Mouse (Mus musculus) kidney, postnatal 0 days (tissue): ENCODE results near the gene Slc35g1. TPM values are rescaled to one million over a fixed set of nuclear protein-coding genes. Genes with fewer than 3 reads are reported as not detected.

Experiments
- ATAC-seq: fragments of 200-750 bp; cut with Nextera tagmentation; replicated peaks from 2 replicates; pipeline ENCODE4 v1.8.0; 2017; ENCODE audit warnings: low read depth, moderate number of reproducible peaks, moderate TSS enrichment, moderate library complexity; ENCODE audit not compliant: low FRiP score
- DNase-seq: peaks from one replicate; pipeline ENCODE4 v3.0.0-alpha.2; 2016; ENCODE audit warnings: low spot score
- H3K27ac ChIP-seq: fragments of 300-500 bp; sonication (generic); 2 replicates; pipeline ENCODE4 v1.5.1; 2014; ENCODE audit warnings: mild to moderate bottlenecking
- H3K27me3 ChIP-seq: fragments of 300-500 bp; sonication (generic); 2 replicates; pipeline ENCODE4 v1.6.1; 2014; ENCODE audit warnings: low read length, mixed read lengths; ENCODE audit not compliant: insufficient read depth
- H3K36me3 ChIP-seq: fragments of 300-500 bp; sonication (generic); 2 replicates; pipeline ENCODE4 v1.6.1; 2014; ENCODE audit warnings: low read length, mixed read lengths; ENCODE audit not compliant: insufficient read depth
- H3K4me1 ChIP-seq: fragments of 300-500 bp; sonication (generic); replicated peaks from 2 replicates; pipeline ENCODE4 v1.6.1; 2014; ENCODE audit warnings: antibody characterized with exemption, low read length, mixed read lengths; ENCODE audit not compliant: insufficient read depth
- H3K4me2 ChIP-seq: fragments of 300-500 bp; sonication (generic); 2 replicates; pipeline ENCODE4 v1.6.1; 2014; ENCODE audit warnings: mild to moderate bottlenecking, low read length, moderate library complexity, mixed read lengths
- H3K4me3 ChIP-seq: fragments of 300-500 bp; sonication (generic); replicated peaks from 2 replicates; pipeline ENCODE4 v1.5.1; 2014; ENCODE audit warnings: low read depth, low read length
- H3K9ac ChIP-seq: fragments of 300-500 bp; sonication (generic); 2 replicates; pipeline ENCODE4 v1.6.1; 2014; ENCODE audit warnings: low read depth, low read length
- H3K9me3 ChIP-seq: fragments of 300-500 bp; sonication (generic); replicated peaks from 2 replicates; pipeline ENCODE4 v1.6.1; 2016; ENCODE audit warnings: low read length, inconsistent platforms, mixed read lengths
- CTCF ChIP-seq: IDR thresholded peaks from 2 replicates; pipeline ENCODE4 v1.5.1; 2016; ENCODE audit warnings: antibody characterized with exemption, low read depth, mild to moderate bottlenecking, moderate library complexity
- WGBS: fragments of 180-500 bp; shearing (Covaris S2); extraction: QIAGEN DNeasy Blood & Tissue Kit; methylation state at CpG from one replicate; pipeline ENCODE4 v1.1.7; 2014; 5-methylcytosine and 5-hydroxymethylcytosine counted together
- polyA plus RNA-seq: library from polyadenylated mRNA; unstranded; fragments of >200 nt; fragmentation: Nextera tagmentation; extraction: Ambion mirVana; gene quantifications from 2 replicates; pipeline ENCODE4 v1.2.1, GENCODE M21; 2015

Slc35g1 gene
- polyA plus RNA-seq, 1 experiment from 2014 or later, result 8.7 TPM

DNA sequence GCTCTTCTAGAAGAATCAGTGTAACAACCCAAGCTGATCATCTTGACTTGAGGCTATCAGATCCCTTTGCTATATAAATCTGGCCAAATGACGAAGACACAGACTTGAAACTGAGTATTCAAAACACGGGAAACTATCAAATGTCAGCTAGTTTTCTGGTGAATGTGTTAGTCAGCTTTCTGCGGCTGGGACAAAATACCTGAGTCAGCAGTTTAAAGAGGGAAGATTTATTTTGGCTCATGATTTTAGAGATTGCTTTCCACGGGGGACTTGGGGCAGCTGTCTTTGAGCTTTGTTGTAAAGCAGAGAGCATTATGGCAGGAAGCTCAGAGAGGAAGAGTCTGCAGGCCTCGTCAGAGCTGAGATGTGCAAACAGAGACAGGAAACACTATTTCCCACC is 50.0 kb downstream of the Slc35g1 start:
- H3K9me3 ChIP-seq, result no peaks in the 10 kb centered on the region
- no peak for TF ChIP-seq CTCF
- no peak overlapping the region for H3K4me3 ChIP-seq
- no peaks in the 10 kb centered on the region for H3K36me3 ChIP-seq
- no peak overlapping the region for H3K4me2 ChIP-seq
- no peak for DNase-seq
- 30% methylated on average over 5 of the region's 5 CpGs for WGBS
- H3K4me1 ChIP-seq, result no peaks in the 10 kb centered on the region
- no peak overlapping the region for H3K9ac ChIP-seq
- ATAC-seq, result no peak
- no peaks in the 10 kb centered on the region for H3K27me3 ChIP-seq
- H3K27ac ChIP-seq, result no peak overlapping the region

Other genes with a start within 250 kb of the Slc35g1 start
- 36.5 and 37.6 TPM in 2 replicates for gene Fra10ac1, start 171.8 kb upstream of the Slc35g1 start, polyA plus RNA-seq
- 1.4 and 1.6 TPM in 2 replicates for gene Lgi1, start 131.4 kb upstream of the Slc35g1 start, polyA plus RNA-seq
- gene Plce1, start 85.1 kb downstream of the Slc35g1 start, polyA plus RNA-seq, result 2.5 and 3.9 TPM in 2 replicates